Mouse (Mus musculus) urinary bladder, postnatal 25 days (tissue): ENCODE results near the gene Zic4.

Experiments
- DNase-seq: peaks from one replicate; pipeline ENCODE4 v3.0.0; 2022; ENCODE audit warnings: low spot score

The Zic4 gene

DNA sequence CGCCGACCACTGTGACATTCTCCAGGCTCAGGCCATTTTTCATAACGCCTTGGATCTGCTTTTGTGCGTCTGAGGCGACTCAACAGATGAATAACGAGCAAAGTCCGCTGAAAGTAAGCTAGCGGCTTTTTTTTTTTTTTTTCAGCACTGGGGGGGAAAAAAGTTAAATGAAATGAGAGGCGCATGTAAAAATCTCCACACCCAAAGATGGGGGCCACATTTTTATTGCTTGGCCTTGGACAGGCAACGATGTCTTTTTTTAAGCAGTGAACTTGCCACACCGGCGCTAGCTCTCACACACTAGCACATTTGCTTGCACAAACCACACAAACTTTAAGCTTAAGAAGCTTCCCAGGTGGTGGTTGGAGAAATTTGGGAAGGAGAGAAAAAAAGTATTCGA, 42.0 kb downstream of the Zic4 start:
- no peak for DNase-seq

GRCm38 (mm10) chr9:91404905-91405752, 42.9 kb downstream of the Zic4 start:
- no peak for DNase-seq

- no peak for DNase-seq
Observed at GRCm38 (mm10) chr9:91405753-91406178, 43.6 kb downstream of the Zic4 start.

GRCm38 (mm10) chr9:91406258-91406763, 44.1 kb downstream of the Zic4 start:
- no peak for DNase-seq

DNA sequence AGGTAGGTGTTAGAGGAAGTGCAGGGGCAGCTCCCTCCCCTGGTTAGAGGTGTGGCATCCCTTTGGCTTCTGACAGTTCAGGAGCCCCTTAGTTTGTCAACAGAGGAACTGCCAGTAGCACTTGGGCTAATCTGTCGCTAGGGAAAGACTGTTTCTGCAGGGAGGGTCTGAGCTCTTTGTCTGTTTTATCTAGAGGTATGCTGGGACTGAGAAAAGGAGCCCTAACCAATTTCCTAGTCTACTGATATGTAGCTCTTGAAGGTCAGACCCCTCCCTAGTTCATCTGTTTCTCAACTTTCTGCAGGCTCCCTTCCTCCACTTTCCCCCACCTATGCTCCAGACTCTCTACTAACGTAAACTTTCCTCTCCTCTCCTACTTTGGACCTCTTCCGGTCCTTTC, 47.6 kb downstream of the Zic4 start:
- no peak for DNase-seq

DNA sequence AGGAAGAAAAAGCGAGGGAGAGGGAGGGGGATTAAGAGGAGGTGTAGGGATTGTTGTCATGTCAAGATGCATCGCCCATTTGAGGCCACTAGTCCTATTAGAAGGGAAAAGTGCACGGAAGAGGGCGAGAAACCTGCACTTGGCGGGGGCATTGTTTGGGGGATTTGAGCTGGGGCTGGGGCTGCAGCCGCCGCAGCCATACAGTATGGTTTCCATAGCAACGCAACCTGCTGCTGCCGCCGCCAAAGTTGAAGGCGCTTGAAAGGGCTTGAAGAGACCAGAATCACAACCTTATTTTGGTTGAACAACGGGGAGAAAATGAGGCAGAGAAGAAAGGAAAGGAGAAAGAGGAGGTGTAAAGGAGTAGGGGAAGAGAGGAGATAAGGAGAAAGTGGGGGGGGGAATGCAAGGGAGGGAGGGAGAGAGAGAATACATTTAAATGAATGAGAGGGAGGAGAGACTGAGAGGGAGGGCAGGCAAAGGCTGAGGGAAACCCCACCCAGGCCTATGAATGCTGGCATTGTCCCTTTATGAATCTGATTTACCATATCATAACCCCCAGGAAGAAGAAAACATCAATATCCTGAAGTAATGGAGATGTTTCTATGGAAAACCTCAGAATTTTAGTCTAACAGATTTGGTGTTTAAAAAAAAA, 51.9 kb downstream of the Zic4 start:
- DNase-seq: no peak

- DNase-seq: no peak
Observed at GRCm38 (mm10) chr9:91420441-91420840, 58.2 kb downstream of the Zic4 start.
